Mouse (Mus musculus) G1E (cell line): ENCODE results near the gene Esr2. TPM values are rescaled to one million over a fixed set of nuclear protein-coding genes. Genes with fewer than 3 reads are reported as not detected.

Experiments
- ATAC-seq: 2 replicates; pipeline ENCODE4 v1.8.0; 2016; ENCODE audit warnings: mild to moderate bottlenecking; ENCODE audit not compliant: insufficient number of reproducible peaks, poor library complexity, low FRiP score, severe bottlenecking; ENCODE audit errors: extremely low read depth
- DNase-seq: peaks from one replicate; pipeline ENCODE4 v3.0.0; 2012; ENCODE audit warnings: low spot score
- H3K27me3 ChIP-seq: 2 replicates; pipeline ENCODE4 v1.6.1; 2012; ENCODE audit warnings: mild to moderate bottlenecking, low read length, inconsistent platforms; ENCODE audit not compliant: insufficient read depth
- H3K36me3 ChIP-seq: replicated peaks from 2 replicates; pipeline ENCODE3; 2012; ENCODE audit warnings: mild to moderate bottlenecking, inconsistent platforms
- H3K4me1 ChIP-seq: 2 replicates; pipeline ENCODE4 v1.6.1; 2012; ENCODE audit warnings: low read depth, low read length, inconsistent platforms, mixed read lengths; ENCODE audit not compliant: insufficient read depth
- H3K4me3 ChIP-seq: 2 replicates; pipeline ENCODE4 v1.5.1; 2012; ENCODE audit warnings: low read depth, mild to moderate bottlenecking, inconsistent platforms, low read length, moderate library complexity, mixed read lengths
- H3K9me3 ChIP-seq: replicated peaks from 2 replicates; pipeline ENCODE4 v1.6.1; 2012; ENCODE audit warnings: inconsistent platforms
- CTCF ChIP-seq: IDR thresholded peaks from 2 replicates; pipeline ENCODE4 v1.5.1; 2012; ENCODE audit warnings: low read depth, low read length, inconsistent platforms, mixed read lengths
- GATA1 ChIP-seq: IDR thresholded peaks from 2 replicates; pipeline ENCODE4 v1.6.1; 2012; ENCODE audit warnings: borderline replicate concordance, low read length, inconsistent platforms, mixed read lengths
- GATA2 ChIP-seq: IDR thresholded peaks from 2 replicates; pipeline ENCODE4 v1.6.1; 2012; ENCODE audit warnings: low read depth, low read length, inconsistent platforms, borderline replicate concordance
- POLR2AphosphoS5 ChIP-seq: IDR thresholded peaks from 2 replicates; pipeline ENCODE4 v1.6.1; 2012; ENCODE audit warnings: low read depth, low read length, inconsistent platforms; ENCODE audit not compliant: insufficient replicate concordance
- TAL1 ChIP-seq: conservative IDR thresholded peaks from 2 replicates; pipeline ENCODE4 v1.6.1; 2012; ENCODE audit warnings: low read depth, low read length, inconsistent platforms, mixed read lengths
- polyA plus RNA-seq: library from polyadenylated mRNA; stranded (reverse); fragments of >175 nt; gene quantifications from 2 replicates; pipeline ENCODE4 v1.2.3, GENCODE M21; 2012
- total RNA-seq, 2 experiments: library from RNA; stranded (forward) in 1 of 2; stranded (reverse) in 1 of 2; fragments of 200-1000 nt in 1 of 2; fragments of >200 nt in 1 of 2; fragmentation: Nextera tagmentation in 1 of 2; gene quantifications; 2 replicates each; pipeline ENCODE4 v1.2.3; 2014 to 2017

Esr2 gene
- total and polyA plus RNA-seq, 3 experiments = 0.05 TPM; not detected in 2

DNA sequence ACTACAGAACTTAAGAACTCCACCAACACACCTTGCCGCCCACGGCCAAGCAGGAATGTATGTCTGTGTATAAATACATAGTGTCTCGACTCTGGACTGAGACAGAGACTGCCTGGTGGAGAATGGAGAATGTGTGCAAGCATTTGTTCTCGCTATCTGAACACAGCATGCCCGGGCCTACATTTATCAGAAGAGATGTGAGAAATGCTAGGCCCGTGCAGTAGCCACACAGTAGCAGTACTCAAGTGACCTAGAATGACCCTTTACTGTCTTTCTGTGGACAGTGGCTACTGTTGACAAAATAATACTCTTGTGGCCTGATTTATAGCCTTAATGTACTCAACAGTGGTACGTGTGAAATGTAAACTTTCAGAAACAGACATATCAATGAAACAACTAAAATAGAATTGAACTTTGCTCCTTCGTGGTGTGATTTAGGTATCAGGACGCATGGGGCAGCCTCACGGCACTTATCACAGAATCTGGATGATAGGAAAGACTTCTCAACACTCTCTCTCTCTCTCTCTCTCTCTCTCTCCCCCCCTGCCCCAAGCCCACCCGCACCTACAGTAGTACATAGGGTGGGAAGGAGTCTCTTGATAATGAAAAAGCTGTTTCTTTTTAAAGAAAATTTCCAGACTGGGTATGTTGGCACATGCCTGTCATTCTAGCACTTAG, 84.1 kb downstream of the Esr2 start:
- no peak for ATAC-seq
- no peaks in the 10 kb centered on the region for H3K4me1 ChIP-seq
- peaks cover 6% of the 10 kb centered on the region; the same call in 1 of the 2 replicates for H3K27me3 ChIP-seq
- DNase-seq = no peak
- no peak overlapping the region for H3K4me3 ChIP-seq
- H3K9me3 ChIP-seq = no peaks in the 10 kb centered on the region
- TF ChIP-seq GATA1 = no peak
- no peak for TF ChIP-seq GATA2
- TF ChIP-seq CTCF = no peak
- TF ChIP-seq TAL1 = no peak
- TF ChIP-seq POLR2AphosphoS5 = no peak
- no peaks in the 10 kb centered on the region for H3K36me3 ChIP-seq

DNA sequence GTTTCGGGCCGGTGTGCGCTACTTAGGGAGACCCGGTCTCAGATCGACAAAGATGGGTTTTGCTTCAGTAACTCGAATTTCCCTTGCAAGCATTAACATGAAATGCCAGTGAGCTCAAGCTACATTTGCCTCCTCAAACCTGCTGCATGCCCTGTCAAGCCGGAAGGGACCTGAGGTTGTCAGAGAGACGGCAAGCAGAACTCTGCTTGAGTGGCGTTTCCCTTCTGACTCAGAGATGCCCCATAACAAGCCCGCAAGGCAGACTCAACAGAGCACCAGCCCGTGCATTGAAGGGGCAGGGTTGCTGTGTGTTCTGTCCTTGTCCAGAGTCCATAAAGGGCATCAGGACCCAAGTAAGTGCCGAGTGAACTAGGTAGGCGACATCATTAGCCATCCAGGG, 90.0 kb downstream of the Esr2 start:
- Histone ChIP-seq H3K27me3 (peaks cover 10% of the 10 kb centered on the region; the same call in 1 of the 2 replicates), H3K36me3 (no peaks in the 10 kb centered on the region), H3K4me3 (no peak overlapping the region), H3K4me1 (no peaks in the 10 kb centered on the region), H3K9me3 (no peaks in the 10 kb centered on the region)
- ATAC-seq = no peak
- TF ChIP-seq POLR2AphosphoS5 (no peak), GATA2 (no peak), TAL1 (no peak), GATA1 (no peak)
- DNase-seq = no peak

DNA sequence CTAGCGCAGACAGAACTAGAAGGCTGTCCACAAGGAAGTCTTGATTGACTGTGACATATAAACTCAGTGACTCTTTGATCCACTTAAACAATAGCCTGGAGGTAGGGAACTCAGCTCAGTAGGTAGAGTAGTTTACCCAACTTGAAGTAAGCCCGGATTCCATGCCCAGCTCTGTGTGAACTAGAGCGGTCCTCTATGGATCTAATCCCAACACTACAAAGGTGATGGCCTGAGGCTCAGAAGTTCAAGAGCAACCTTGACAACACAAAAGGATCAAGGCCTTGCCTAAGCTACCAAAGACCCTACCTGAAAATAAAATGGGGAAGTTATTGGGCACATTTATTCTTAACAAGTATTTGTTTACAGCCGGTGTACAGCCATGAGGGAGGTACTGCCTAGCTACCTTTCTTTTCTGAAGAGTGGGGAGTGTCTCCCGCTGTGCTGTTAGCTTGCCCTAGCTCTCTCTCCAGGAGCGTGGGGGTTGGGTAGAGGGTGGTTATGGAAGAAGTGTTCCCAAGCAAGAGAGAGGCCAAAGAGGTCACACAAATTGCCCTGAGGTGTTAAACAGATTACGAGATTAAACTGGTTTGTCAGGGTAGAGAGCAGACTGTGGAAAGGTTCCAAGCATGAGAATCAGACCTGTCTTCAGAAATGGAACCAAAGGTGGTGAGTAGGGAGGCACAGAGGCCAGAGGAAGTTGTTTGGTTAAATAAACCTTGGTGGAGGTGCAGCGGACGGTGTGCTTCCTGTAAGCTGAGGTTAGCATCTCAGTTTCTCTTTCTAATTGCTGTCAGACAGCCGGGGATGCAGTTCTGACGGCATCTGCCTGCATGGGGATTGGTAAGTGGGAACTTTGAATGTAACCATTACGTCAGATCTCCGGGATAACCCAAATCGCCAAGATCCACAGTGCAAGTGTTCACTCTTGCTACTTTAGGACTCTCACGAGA, 90.8 kb downstream of the Esr2 start:
- Histone ChIP-seq H3K27me3 (peaks cover 15% of the 10 kb centered on the region; the same call in 1 of the 2 replicates), H3K9me3 (no peaks in the 10 kb centered on the region), H3K36me3 (no peaks in the 10 kb centered on the region), H3K4me3 (no peak overlapping the region), H3K4me1 (no peaks in the 10 kb centered on the region)
- no peak for TF ChIP-seq CTCF
- no peak for TF ChIP-seq GATA1
- no peak for TF ChIP-seq POLR2AphosphoS5
- no peak for TF ChIP-seq GATA2
- TF ChIP-seq TAL1 = no peak
- ATAC-seq = no peak
- DNase-seq = no peak

DNA sequence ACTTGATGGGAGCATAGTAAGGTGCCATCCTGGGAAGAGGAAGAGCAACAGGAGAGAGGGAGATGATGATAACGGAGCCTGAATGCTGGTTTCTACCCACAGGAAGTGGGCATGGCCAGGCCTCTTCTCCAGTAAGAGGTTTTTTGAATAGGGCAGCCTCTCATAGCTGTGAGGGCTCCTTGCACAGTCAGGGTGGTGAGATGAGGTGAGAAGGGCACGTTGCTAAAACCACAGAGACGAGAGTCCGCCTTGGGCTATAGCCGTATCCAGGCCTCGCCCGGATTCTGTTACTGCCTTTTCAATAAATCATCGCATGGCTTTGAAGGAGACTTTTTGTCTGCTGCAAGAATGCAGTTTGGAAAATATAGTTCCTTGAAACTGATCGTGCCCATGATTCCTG, 92.0 kb downstream of the Esr2 start:
- Histone ChIP-seq H3K27me3 (peaks cover 19% of the 10 kb centered on the region; the same call in 1 of the 2 replicates), H3K9me3 (no peaks in the 10 kb centered on the region), H3K4me1 (no peaks in the 10 kb centered on the region), H3K4me3 (no peak overlapping the region), H3K36me3 (no peaks in the 10 kb centered on the region)
- ATAC-seq (no peak), DNase-seq (no peak)
- no peak for TF ChIP-seq GATA1
- TF ChIP-seq POLR2AphosphoS5 = no peak
- TF ChIP-seq GATA2 = no peak
- no peak for TF ChIP-seq TAL1
- no peak for TF ChIP-seq CTCF

DNA sequence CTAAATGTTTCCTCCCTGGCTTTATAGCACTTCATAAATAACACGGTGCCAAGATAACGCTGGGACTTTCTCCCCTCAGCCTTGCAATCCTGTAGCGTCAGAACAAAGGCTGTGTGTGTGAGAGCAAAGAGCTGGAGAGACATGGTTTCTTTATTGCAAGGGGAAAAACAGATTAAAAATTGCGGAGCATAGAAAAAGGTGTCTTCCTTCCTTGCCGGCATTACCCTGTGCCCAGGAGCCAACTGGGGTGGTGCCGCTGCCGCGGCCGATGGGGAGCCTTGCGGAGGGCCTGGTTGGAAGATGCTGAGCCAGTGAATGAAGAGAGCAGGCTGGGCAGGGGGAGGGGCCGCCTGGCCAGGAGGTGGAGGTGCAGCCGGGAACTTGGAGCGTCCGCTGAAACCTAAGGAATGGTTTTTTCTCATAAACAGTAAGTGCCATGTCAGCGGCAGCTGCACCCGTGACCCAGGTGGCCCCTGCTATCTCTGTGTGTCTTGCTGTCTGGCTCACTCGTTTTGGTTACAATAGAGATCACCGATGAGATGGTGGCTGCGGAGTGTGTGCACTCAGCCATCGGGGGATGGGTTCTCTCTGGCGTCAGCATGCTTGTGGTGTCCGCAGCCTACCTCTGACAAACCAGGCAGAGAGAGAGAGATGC, 95.4 kb downstream of the Esr2 start:
- Histone ChIP-seq H3K9me3 (no peaks in the 10 kb centered on the region), H3K27me3 (peaks cover 17% of the 10 kb centered on the region; the same call in 1 of the 2 replicates), H3K4me3 (no peak overlapping the region), H3K4me1 (no peaks in the 10 kb centered on the region), H3K36me3 (no peaks in the 10 kb centered on the region)
- ATAC-seq (no peak), DNase-seq (no peak)
- no peak for TF ChIP-seq POLR2AphosphoS5
- no peak for TF ChIP-seq TAL1
- no peak for TF ChIP-seq GATA2
- no peak for TF ChIP-seq CTCF
- no peak for TF ChIP-seq GATA1
